Mouse (Mus musculus) forebrain, embryonic 15.5 days (tissue): ENCODE measurements around the gene Fgfr2. TPM values are rescaled to one million over a fixed set of nuclear protein-coding genes. Genes with fewer than 3 reads are reported as not detected.

Source experiments
- ATAC-seq: fragments of 200-750 bp; cut with Nextera tagmentation; replicated peaks from 2 replicates; pipeline ENCODE4 v1.8.0; 2017; ENCODE audit warnings: mild to moderate bottlenecking, moderate TSS enrichment, moderate library complexity
- H3K27ac ChIP-seq: fragments of 300-500 bp; sonication (generic); replicated peaks from 2 replicates; pipeline ENCODE4 v1.5.1; 2015; ENCODE audit warnings: mild to moderate bottlenecking, inconsistent platforms
- H3K27me3 ChIP-seq: fragments of 300-500 bp; sonication (generic); 2 replicates; pipeline ENCODE4 v1.6.1; 2015; ENCODE audit warnings: inconsistent platforms
- H3K36me3 ChIP-seq: fragments of 300-500 bp; sonication (generic); 2 replicates; pipeline ENCODE4 v1.6.1; 2015; ENCODE audit warnings: mild to moderate bottlenecking, inconsistent platforms
- H3K4me1 ChIP-seq: fragments of 300-500 bp; sonication (generic); 2 replicates; pipeline ENCODE4 v1.6.1; 2015; ENCODE audit warnings: inconsistent platforms
- H3K4me2 ChIP-seq: fragments of 300-500 bp; sonication (generic); replicated peaks from 2 replicates; pipeline ENCODE4 v1.6.1; 2015; ENCODE audit warnings: mild to moderate bottlenecking, inconsistent platforms
- H3K4me3 ChIP-seq: fragments of 300-500 bp; sonication (generic); 2 replicates; pipeline ENCODE4 v1.5.1; 2015; ENCODE audit warnings: mild to moderate bottlenecking, inconsistent platforms
- H3K9ac ChIP-seq: fragments of 300-500 bp; sonication (generic); replicated peaks from 2 replicates; pipeline ENCODE4 v1.6.1; 2015; ENCODE audit warnings: mild to moderate bottlenecking, inconsistent platforms
- H3K9me3 ChIP-seq: fragments of 300-500 bp; sonication (generic); 2 replicates; pipeline ENCODE4 v1.6.1; 2016; ENCODE audit warnings: inconsistent platforms
- WGBS: fragments of 180-500 bp; shearing (Covaris S2); methylation state at CpG from one replicate; pipeline ENCODE4 v1.1.7; 2015; ENCODE audit warnings: mixed read lengths; 5-methylcytosine and 5-hydroxymethylcytosine counted together
- polyA plus RNA-seq: library from polyadenylated mRNA; unstranded; fragments of >200 nt; fragmentation: Nextera tagmentation; extraction: Ambion mirVana; gene quantifications from 2 replicates; pipeline ENCODE4 v1.2.1, GENCODE M21; 2015

Gene Fgfr2
- polyA plus RNA-seq, 1 experiment from 2014 or later = 48.1 TPM

GRCm38 (mm10) chr7:132804461-132804860, 318.7 kb downstream of the Fgfr2 start:
- no peaks in the 10 kb centered on the region for H3K36me3 ChIP-seq
- H3K4me3 ChIP-seq = no peak overlapping the region
- H3K9ac ChIP-seq = no peak overlapping the region
- no peaks in the 10 kb centered on the region for H3K27me3 ChIP-seq
- H3K9me3 ChIP-seq = no peaks in the 10 kb centered on the region
- H3K4me2 ChIP-seq = no peak overlapping the region
- H3K27ac ChIP-seq = no peak overlapping the region
- no peak for ATAC-seq
- H3K4me1 ChIP-seq = peaks cover 54% of the 10 kb centered on the region
- 91% methylated on average over 7 of the region's 7 CpGs for WGBS

DNA sequence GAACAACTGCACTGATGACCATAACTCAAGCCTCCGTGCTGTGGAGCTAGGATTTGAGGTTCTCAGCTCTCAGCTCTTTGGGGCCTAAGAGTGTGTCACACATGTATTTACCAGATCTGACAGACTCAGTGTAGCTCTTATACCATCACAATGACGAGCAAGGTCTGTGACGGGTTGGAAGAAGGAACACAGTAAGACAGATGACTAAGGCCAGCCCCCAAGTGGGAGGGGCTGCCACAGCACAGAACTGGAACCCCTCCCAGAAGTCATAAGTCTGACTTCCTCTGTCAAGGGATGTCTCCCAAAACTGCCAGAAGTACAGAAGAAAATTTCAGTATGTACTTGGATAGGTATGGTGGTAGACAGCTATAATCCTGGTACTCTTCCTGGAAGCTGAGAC, 319.2 kb downstream of the Fgfr2 start:
- 62% methylated on average over 3 of the region's 3 CpGs for WGBS
- Histone ChIP-seq H3K27me3 (no peaks in the 10 kb centered on the region), H3K27ac (no peak overlapping the region), H3K36me3 (no peaks in the 10 kb centered on the region), H3K4me3 (no peak overlapping the region), H3K4me2 (no peak overlapping the region), H3K4me1 (peaks cover 49% of the 10 kb centered on the region), H3K9ac (no peak overlapping the region), H3K9me3 (no peaks in the 10 kb centered on the region)
- ATAC-seq = no peak

- Histone ChIP-seq H3K9ac (no peak overlapping the region), H3K27ac (no peak overlapping the region), H3K4me3 (no peak overlapping the region), H3K9me3 (no peaks in the 10 kb centered on the region), H3K27me3 (no peaks in the 10 kb centered on the region), H3K4me2 (no peak overlapping the region), H3K4me1 (peaks cover 42% of the 10 kb centered on the region), H3K36me3 (no peaks in the 10 kb centered on the region)
- 82% methylated on average over 2 of the region's 2 CpGs for WGBS
- no peak for ATAC-seq
Measured at GRCm38 (mm10) chr7:132803336-132803735, 319.8 kb downstream of the Fgfr2 start.

- Histone ChIP-seq H3K27me3 (no peaks in the 10 kb centered on the region), H3K4me2 (no peak overlapping the region), H3K9ac (no peak overlapping the region), H3K4me1 (peaks cover 36% of the 10 kb centered on the region), H3K27ac (no peak overlapping the region), H3K4me3 (no peak overlapping the region), H3K36me3 (no peaks in the 10 kb centered on the region), H3K9me3 (no peaks in the 10 kb centered on the region)
- WGBS = 91% methylated on average over 11 of the region's 11 CpGs
- ATAC-seq = no peak
Measured at GRCm38 (mm10) chr7:132802691-132803090, 320.5 kb downstream of the Fgfr2 start.

DNA sequence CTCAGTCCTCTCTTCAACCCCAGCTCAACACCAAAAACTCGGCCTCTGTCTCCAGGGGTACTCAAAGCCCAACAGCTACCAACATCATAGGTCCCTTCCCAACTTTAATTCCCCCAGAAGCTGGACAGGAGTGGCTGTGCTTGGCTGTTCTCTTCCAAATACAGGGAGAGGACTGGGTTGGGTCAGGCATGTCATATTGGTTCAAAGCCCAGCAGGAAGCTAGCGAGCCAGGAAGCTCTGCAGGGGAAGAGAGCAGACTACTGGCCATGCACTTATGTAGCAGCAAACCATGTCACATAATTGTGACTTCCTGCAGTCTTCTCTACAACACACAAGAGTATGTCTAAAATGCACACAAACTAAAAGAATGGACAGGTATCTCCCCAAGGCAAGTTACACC, 321.1 kb downstream of the Fgfr2 start:
- H3K4me2 ChIP-seq = no peak overlapping the region
- peaks cover 30% of the 10 kb centered on the region for H3K4me1 ChIP-seq
- WGBS = 80% methylated on average over 2 of the region's 2 CpGs
- no peaks in the 10 kb centered on the region for H3K36me3 ChIP-seq
- no peak overlapping the region for H3K27ac ChIP-seq
- H3K27me3 ChIP-seq = no peaks in the 10 kb centered on the region
- no peak overlapping the region for H3K9ac ChIP-seq
- no peak overlapping the region for H3K4me3 ChIP-seq
- no peaks in the 10 kb centered on the region for H3K9me3 ChIP-seq
- no peak for ATAC-seq

DNA sequence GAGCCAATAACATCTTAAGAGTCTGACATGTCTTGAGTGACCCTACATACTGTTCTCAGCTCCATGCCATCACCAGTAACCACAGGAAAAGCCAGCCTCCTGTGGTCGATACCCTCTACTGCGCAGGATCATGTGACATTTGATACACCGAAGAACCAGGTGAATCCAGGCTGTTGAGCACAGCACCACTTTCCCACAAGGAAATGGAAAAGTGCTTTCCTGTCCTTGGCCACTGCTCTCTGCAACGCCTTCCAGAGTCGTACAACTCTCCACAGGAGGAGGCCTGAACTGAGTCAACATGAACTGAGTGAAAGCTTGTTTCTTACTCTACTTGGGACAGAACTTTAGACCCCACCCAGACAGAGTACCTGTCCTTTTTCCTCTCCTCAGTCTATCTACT, 321.6 kb downstream of the Fgfr2 start:
- no peak for ATAC-seq
- H3K4me3 ChIP-seq = no peak overlapping the region
- H3K27ac ChIP-seq = no peak overlapping the region
- H3K9me3 ChIP-seq = no peaks in the 10 kb centered on the region
- no peak overlapping the region for H3K4me2 ChIP-seq
- no peak overlapping the region for H3K9ac ChIP-seq
- no peaks in the 10 kb centered on the region for H3K27me3 ChIP-seq
- H3K4me1 ChIP-seq = peaks cover 24% of the 10 kb centered on the region
- no peaks in the 10 kb centered on the region for H3K36me3 ChIP-seq
- WGBS = 89% methylated on average over 5 of the region's 5 CpGs

DNA sequence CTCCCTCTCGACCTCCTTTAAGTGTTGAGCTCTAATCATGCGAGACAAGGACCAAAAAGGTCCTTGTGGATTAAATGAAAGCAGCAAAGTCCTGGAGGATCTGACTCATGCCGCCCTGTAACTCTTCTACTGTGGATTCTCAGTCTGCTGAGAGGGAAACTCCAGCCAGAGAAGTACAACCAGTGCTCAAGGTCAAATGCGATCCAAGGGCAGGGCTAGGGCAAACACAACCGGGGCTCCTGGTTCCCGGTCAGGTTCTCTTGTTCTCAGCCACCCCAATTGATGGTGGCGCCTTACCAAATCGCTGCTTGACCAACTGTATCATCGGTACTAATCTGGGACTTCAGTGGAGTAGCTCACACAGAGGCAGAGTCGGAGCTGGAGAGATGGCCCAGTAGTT, 322.3 kb downstream of the Fgfr2 start:
- peaks cover 18% of the 10 kb centered on the region for H3K4me1 ChIP-seq
- H3K9ac ChIP-seq = no peak overlapping the region
- H3K36me3 ChIP-seq = no peaks in the 10 kb centered on the region
- H3K27me3 ChIP-seq = no peaks in the 10 kb centered on the region
- H3K4me2 ChIP-seq = no peak overlapping the region
- no peak overlapping the region for H3K4me3 ChIP-seq
- ATAC-seq = no peak
- no peak overlapping the region for H3K27ac ChIP-seq
- 81% methylated on average over 10 of the region's 10 CpGs for WGBS
- no peaks in the 10 kb centered on the region for H3K9me3 ChIP-seq

GRCm38 (mm10) chr7:132799119-132800016, 323.8 kb downstream of the Fgfr2 start:
- 93% methylated on average over 5 of the region's 5 CpGs for WGBS

DNA sequence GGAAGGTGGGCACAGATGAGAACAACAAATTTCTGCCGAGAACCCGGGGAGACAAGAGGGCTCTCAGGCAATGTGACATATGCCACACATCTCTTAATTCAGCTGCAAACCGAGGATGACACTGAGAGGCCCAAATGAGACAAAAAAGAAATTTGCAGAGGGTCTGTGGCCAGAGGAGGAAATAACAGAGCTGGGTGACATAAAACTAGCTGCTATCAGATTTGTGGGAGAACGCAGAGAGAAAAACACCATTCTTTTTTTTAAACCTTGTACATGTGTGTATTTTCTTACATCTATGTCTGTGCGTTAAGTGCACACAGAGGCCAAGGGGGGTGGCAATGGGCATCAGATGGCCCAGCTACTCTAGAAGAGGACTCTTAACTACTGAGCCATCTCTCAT, 328.0 kb downstream of the Fgfr2 start:
- H3K9ac ChIP-seq = no peak overlapping the region
- H3K27ac ChIP-seq = no peak overlapping the region
- H3K4me3 ChIP-seq = no peak overlapping the region
- 90% methylated on average over 5 of the region's 5 CpGs for WGBS
- H3K27me3 ChIP-seq = no peaks in the 10 kb centered on the region
- no peak overlapping the region for H3K4me2 ChIP-seq
- no peaks in the 10 kb centered on the region for H3K36me3 ChIP-seq
- H3K9me3 ChIP-seq = no peaks in the 10 kb centered on the region
- no peak for ATAC-seq
- no peaks in the 10 kb centered on the region for H3K4me1 ChIP-seq

More at GRCm38 (mm10) chr7:132799119-132800016, 323.8 kb downstream of the Fgfr2 start:
- no peak overlapping the region; the same call in 1 of the 2 replicates for H3K9ac ChIP-seq
- no peak for ATAC-seq
- H3K27me3 ChIP-seq = no peaks in the 10 kb centered on the region
- H3K9me3 ChIP-seq = no peaks in the 10 kb centered on the region
- H3K27ac ChIP-seq = no peak overlapping the region
- no peak overlapping the region for H3K4me2 ChIP-seq
- H3K36me3 ChIP-seq = no peaks in the 10 kb centered on the region
- no peak overlapping the region for H3K4me3 ChIP-seq
- H3K4me1 ChIP-seq = 0 out of 2 replicates have a peak, but pooled peaks cover 5% of the 10 kb centered on the region

DNA sequence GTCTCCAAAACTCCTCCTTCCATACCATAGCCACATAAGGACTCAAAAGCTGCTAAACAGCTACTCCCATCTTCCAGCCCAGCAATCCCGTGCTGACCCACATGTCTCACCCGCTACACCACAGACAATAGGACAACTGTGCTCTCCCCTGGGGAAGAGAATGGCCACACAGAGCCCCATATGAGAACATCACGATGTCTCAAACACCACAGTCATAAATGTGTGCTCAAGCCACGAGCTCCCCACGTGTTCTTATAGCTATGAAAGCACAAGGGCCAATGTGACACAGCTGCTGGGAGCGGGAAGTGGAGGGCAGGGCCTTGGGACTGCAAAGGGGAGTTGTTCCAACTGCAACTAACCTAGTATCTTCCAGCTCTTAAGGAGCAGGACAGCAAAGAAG, 329.7 kb downstream of the Fgfr2 start:
- no peak for ATAC-seq
- Histone ChIP-seq H3K4me1 (no peaks in the 10 kb centered on the region), H3K4me2 (no peak overlapping the region), H3K27me3 (no peaks in the 10 kb centered on the region), H3K9ac (no peak overlapping the region), H3K4me3 (no peak overlapping the region), H3K36me3 (no peaks in the 10 kb centered on the region), H3K9me3 (no peaks in the 10 kb centered on the region), H3K27ac (no peak overlapping the region)
- 65% methylated on average over 6 of the region's 6 CpGs for WGBS

GRCm38 (mm10) chr7:132790447-132791219, 332.5 kb downstream of the Fgfr2 start:
- H3K9me3 ChIP-seq = no peaks in the 10 kb centered on the region
- ATAC-seq = no peak
- WGBS = 85% methylated on average over 14 of the region's 14 CpGs
- H3K4me1 ChIP-seq = peaks cover 12% of the 10 kb centered on the region
- no peaks in the 10 kb centered on the region for H3K36me3 ChIP-seq
- H3K9ac ChIP-seq = no peak overlapping the region
- no peak overlapping the region for H3K4me2 ChIP-seq
- H3K27ac ChIP-seq = no peak overlapping the region
- no peaks in the 10 kb centered on the region for H3K27me3 ChIP-seq
- H3K4me3 ChIP-seq = no peak overlapping the region

DNA sequence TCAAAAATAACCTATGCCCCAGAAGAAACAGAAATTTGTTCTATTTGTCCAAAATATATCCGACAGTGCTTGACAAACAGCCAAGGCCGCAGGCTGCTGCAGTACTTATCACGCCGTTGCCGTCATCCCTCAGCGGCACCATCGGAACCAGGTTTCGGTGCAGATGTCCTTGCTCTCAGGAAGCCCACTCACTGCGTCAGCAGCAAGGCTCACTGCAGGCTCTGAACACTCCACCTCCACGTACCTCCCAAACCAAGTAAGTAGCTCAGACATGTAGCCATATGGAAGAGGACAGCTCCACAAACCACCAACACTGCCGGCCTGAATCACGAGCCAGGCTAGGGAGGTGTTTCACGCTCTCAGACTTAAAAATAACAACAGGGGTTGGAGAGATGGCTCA, 334.3 kb downstream of the Fgfr2 start:
- Histone ChIP-seq H3K4me3 (no peak overlapping the region), H3K9me3 (no peaks in the 10 kb centered on the region), H3K36me3 (no peaks in the 10 kb centered on the region), H3K4me1 (peaks cover 19% of the 10 kb centered on the region), H3K4me2 (no peak overlapping the region), H3K27ac (no peak overlapping the region), H3K27me3 (no peaks in the 10 kb centered on the region), H3K9ac (no peak overlapping the region)
- no peak for ATAC-seq
- WGBS = 93% methylated on average over 13 of the region's 13 CpGs
